Mouse (Mus musculus): ENCODE measurements at regions not wholly inside any gene's neighbourhood (a gene's known extent, or its start where the extent isn't known, plus 50 kb on each side); places are given as distances from the start of the nearest gene placed in this dataset.
"Not testable (repeated sequence)": the region's sequence is repeated elsewhere in the genome, so short reads cannot be mapped to it uniquely, and the experiment has no call there.

DNA sequence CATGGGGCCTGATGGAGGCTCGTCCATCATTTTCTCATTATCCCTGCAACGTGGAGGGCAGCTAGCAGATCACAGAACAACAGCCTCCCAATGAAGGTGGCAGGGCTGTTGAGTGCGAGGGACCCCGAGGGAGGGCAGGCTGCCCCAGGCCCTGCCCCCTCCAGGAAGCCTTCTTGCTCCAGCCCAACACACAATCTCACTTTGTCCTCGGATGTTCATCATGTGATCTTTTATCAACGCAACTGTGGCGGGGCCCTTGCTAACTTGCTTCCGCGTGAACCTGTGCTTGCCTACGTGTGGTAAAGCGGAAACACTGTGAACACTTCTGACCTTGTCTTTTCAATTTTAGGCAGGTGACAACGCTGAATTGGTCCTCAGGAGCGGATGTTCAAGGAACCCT, 147.6 kb upstream of the Rtl1 start:
- no peak for DNase-seq
- 66% methylated on average over 13 of the region's 13 CpGs for WGBS

DNA sequence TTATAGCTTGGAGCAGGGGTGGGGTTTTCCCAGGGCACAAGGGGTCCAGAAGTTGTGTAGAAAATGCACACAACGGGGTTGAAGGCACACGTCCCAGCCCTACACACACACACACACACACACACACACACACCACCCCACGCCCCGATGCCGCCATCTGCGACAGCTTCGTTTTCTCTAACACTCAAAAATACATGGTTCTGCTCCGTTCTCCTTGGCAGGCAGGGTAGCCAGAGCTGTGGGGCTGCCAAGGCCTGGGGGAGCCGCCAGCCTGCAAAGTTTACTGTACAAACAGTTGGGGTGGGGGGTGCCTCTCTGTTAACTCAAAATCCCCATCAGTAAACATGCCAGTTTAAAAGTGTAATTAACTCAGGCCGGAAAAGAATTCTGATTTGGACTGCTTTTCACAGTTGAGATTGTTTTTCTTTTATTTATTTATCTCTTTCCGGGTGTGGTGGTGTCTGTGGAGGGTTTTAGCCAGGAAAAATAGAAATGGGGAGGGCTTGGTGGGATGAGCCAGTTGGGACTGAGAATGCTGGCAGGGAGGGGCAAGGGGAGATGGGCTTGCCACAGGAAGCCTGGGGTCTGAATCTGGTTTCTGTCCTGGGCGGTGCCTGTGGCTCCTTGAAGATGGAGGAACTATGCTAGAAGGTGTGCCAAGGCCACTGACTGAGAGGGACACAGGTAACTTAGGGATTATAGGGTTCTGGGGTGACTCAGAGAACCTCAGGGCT, 148.4 kb upstream of the Rtl1 start:
- Histone ChIP-seq H3K4me3 (replicated peaks; ENCODE audit: extremely low read depth, low read depth, low read length) (no peak overlapping the region), H3K4me1 (ENCODE audit: control insufficient read depth, insufficient read depth, low read length) (no peaks in the 10 kb centered on the region)
- WGBS: 50% methylated on average over 12 of the region's 12 CpGs
- no peak for TF ChIP-seq POLR2A (IDR thresholded peaks at IDR 0.05; ENCODE audit: borderline replicate concordance, extremely low read depth, low read depth, low read length)
- no peak for TF ChIP-seq CTCF (IDR thresholded peaks at IDR 0.05; ENCODE audit: insufficient read depth, low read length)
- DNase-seq: no peak

More for the DNA sequence above, 147.6 kb upstream of the Rtl1 start:
- TF ChIP-seq POLR2A (IDR thresholded peaks at IDR 0.05; ENCODE audit: borderline replicate concordance, extremely low read depth, low read depth, low read length) (no peak), CTCF (IDR thresholded peaks at IDR 0.05; ENCODE audit: insufficient read depth, low read length) (no peak)
- Histone ChIP-seq H3K4me3 (replicated peaks; ENCODE audit: extremely low read depth, low read depth, low read length) (no peak overlapping the region), H3K4me1 (ENCODE audit: control insufficient read depth, insufficient read depth, low read length) (no peaks in the 10 kb centered on the region)

DNA sequence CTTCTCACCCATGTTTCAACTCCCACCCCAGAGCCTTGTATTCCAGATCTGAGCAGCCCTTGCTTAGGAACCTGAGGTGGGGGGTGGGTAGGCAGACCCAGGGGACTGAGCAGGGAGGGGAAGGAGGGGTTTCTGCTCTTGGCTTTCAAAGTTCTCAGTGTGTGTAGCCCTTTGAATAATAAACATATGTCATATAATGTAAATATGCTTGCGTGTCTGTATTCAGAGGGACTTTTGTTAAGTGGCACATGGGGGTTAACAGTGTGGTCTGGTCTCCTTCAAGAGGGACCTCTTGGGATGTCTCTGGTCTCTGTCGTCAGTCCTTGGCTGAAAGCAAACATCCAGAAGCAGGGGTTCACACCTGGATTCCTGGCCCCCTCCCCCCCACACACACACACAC, 149.1 kb upstream of the Rtl1 start:
- no peak overlapping the region for H3K4me3 ChIP-seq (replicated peaks; ENCODE audit: extremely low read depth, low read depth, low read length)
- no peak for DNase-seq
- no peak for TF ChIP-seq CTCF (IDR thresholded peaks at IDR 0.05; ENCODE audit: insufficient read depth, low read length)
- no peak for TF ChIP-seq POLR2A (IDR thresholded peaks at IDR 0.05; ENCODE audit: borderline replicate concordance, extremely low read depth, low read depth, low read length)
- 42% methylated on average over 2 of the region's 2 CpGs for WGBS
- no peaks in the 10 kb centered on the region for H3K4me1 ChIP-seq (ENCODE audit: control insufficient read depth, insufficient read depth, low read length)

DNA sequence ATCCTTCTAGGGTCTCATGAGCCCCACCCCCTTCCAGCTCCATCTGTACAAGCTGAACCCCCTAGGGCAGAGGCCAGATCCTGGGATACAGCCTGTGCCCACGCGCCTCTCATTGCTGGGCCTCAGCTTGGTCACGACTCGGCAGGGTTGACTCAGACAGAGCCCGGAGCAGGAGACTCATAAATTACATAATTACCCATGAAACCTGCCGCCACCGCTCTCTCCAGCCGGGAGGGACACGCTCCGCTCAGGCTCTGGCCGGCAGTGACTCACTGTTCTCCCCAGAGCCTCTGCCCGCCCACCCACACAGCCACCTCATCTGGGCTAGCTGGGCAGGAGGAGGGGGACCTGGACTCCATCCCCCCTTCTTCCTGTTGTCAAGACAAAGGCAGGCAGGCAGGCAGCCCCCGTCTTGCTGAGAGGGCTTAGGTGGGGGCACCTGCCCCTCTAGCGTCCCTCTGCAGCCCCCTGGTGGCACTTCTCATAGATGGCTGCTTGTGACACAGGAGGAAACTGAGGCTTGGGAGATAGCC, 149.6 kb upstream of the Rtl1 start:
- Histone ChIP-seq H3K4me1 (ENCODE audit: control insufficient read depth, insufficient read depth, low read length) (no peaks in the 10 kb centered on the region), H3K4me3 (replicated peaks; ENCODE audit: extremely low read depth, low read depth, low read length) (no peak overlapping the region)
- TF ChIP-seq CTCF (IDR thresholded peaks at IDR 0.05; ENCODE audit: insufficient read depth, low read length): no peak
- no peak for TF ChIP-seq POLR2A (IDR thresholded peaks at IDR 0.05; ENCODE audit: borderline replicate concordance, extremely low read depth, low read depth, low read length)
- peak; percentile 6 for DNase-seq
- WGBS: 7% methylated on average over 14 of the region's 14 CpGs

DNA sequence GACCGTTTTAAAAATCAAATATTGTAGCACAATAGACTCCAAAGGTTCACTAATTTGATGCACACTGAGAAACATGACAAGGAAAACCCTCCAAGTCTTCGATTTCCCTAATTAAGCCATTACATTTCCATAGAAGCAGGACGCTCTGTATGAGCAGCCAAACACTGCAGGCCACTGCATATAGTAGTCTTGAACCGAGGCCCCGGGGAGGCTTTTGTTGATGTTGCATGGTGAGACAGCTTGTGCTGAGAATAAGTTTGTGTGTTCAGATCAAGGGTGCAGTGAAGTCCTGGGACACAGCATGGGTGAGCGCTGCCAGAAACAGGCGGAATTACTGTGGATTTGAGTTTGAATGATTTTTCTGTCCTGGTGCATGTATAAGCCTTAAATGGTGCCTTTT, 154.9 kb upstream of the Rtl1 start:
- H3K4me3 ChIP-seq (replicated peaks; ENCODE audit: extremely low read depth, low read depth, low read length): no peak overlapping the region
- WGBS: 87% methylated on average over 7 of the region's 7 CpGs
- TF ChIP-seq CTCF (IDR thresholded peaks at IDR 0.05; ENCODE audit: insufficient read depth, low read length): no peak
- no peak for DNase-seq
- H3K4me1 ChIP-seq (ENCODE audit: control insufficient read depth, insufficient read depth, low read length): no peaks in the 10 kb centered on the region

DNA sequence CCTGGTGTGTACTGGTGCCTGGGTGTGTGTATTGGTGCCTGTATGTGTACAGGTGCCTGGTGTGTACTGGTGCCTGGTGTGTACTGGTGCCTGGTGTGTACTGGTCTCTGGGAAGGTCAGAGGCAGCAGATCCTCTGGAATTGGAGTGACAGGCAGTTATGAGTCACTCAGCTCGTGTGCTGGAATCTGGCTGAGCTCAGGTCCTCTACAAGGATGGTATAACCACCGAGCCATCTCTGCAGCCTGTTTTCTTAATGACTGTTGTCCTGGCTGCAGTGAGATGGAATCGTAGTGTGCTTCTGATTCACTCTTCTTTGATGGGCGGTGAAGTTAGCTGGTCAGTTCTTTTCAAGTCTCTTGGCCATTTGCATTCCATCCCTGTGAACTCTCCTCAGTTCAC, 164.2 kb upstream of the Rtl1 start:
- TF ChIP-seq POLR2A (IDR thresholded peaks at IDR 0.05; ENCODE audit: borderline replicate concordance, extremely low read depth, low read depth, low read length) (no peak), CTCF (IDR thresholded peaks at IDR 0.05; ENCODE audit: insufficient read depth, low read length) (no peak)

DNA sequence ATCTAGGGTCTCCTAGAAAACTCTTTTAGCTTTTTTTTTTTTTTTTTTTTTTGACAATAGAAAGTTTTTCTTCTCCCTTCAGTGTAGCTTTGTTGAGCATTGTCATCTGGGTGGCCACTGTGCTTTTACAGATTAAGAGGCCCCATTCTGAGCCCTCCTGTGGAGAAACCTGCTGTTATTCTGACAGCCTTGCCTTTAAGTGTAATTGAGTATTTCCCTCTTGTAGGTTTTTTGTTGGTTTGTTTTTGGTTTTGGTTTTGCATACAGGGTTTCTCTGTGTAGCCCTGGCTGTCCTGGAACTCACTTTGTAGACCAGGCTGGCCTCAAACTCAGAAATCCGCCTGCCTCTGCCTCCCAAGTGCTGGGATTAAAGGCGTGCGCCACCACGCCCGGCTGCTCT, 166.5 kb upstream of the Rtl1 start:
- H3K4me3 ChIP-seq (replicated peaks; ENCODE audit: extremely low read depth, low read depth, low read length); H3K4me1 ChIP-seq (ENCODE audit: control insufficient read depth, insufficient read depth, low read length); DNase-seq: not testable (repeated sequence)
- 89% methylated on average over 5 of the region's 5 CpGs for WGBS

More for the DNA sequence above, 164.2 kb upstream of the Rtl1 start:
- no peak for DNase-seq
- Histone ChIP-seq H3K4me1 (ENCODE audit: control insufficient read depth, insufficient read depth, low read length) (no peaks in the 10 kb centered on the region), H3K4me3 (replicated peaks; ENCODE audit: extremely low read depth, low read depth, low read length) (no peak overlapping the region)
- WGBS: 66% methylated on average over 4 of the region's 4 CpGs

DNA sequence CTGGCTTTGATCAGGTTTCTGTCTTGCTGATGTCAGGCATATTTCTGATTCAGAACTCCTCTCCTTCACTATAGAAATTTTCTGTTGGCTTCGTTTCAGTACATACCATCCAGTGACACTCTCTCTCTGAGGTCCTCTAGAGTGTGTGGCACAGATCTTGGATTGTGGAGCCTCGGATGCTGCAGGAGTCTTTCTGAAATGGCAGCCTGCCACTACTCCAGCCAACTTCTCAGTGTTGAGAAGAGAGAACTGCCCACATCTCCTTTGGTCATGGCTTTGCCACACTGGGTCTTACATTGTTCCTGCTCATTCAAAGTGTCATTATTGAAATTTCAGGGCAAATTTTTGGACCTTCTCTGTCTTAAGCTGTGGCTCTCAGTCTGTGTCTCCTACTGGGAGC, 172.4 kb upstream of the Rtl1 start:
- H3K4me1 ChIP-seq (ENCODE audit: control insufficient read depth, insufficient read depth, low read length): no peaks in the 10 kb centered on the region
- 54% methylated on average over 2 of the region's 2 CpGs for WGBS

DNA sequence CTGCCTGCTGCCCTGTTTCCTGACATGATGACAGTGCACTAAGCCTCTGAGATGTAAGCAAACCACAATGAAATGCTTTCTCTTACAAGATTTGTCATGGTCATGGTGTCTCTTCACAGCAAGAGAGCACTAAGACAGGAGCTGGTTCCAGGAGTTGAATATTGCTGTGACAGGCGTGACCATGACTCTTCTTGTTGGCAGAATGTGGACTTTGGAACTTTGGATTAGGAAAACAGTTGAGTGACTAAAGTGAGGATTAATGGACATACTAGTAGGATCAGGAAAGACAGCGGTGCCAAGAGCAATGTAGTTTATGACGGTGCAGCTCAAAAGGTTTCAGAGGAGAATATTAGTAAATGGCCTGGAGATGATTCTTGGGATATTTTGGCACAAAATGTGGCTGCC, 173.8 kb upstream of the Rtl1 start:
- no peak for TF ChIP-seq CTCF (IDR thresholded peaks at IDR 0.05; ENCODE audit: insufficient read depth, low read length)
- TF ChIP-seq POLR2A (IDR thresholded peaks at IDR 0.05; ENCODE audit: borderline replicate concordance, extremely low read depth, low read depth, low read length): no peak
- DNase-seq: no peak
- no peak overlapping the region for H3K4me3 ChIP-seq (replicated peaks; ENCODE audit: extremely low read depth, low read depth, low read length)
- H3K4me1 ChIP-seq (ENCODE audit: control insufficient read depth, insufficient read depth, low read length): no peaks in the 10 kb centered on the region
- WGBS: 74% methylated on average over 3 of the region's 3 CpGs

More for the DNA sequence above, 172.4 kb upstream of the Rtl1 start:
- DNase-seq: no peak
- no peak for TF ChIP-seq CTCF (IDR thresholded peaks at IDR 0.05; ENCODE audit: insufficient read depth, low read length)
- TF ChIP-seq POLR2A (IDR thresholded peaks at IDR 0.05; ENCODE audit: borderline replicate concordance, extremely low read depth, low read depth, low read length): no peak
- H3K4me3 ChIP-seq (replicated peaks; ENCODE audit: extremely low read depth, low read depth, low read length): no peak overlapping the region

DNA sequence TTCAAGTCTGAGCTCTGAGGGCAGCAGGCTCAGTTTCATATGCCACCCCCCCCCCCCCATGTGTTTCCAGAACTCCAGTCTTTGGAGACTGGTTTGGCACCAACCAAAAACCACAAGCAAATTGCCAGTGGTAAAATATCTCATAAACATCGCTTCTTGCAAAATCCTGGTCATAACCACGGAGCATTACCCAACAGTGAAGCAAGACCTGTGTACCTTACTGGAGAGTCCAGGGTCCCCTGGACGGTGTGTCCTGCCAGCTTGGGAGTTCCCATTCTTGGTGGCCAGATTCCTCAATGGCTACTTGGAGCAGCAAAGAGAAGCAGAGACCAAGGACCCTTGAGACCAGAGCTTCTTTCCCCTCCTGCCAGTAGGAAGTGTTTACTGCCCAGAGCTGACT, 198.7 kb upstream of the Rtl1 start:
- WGBS: 81% methylated on average over 3 of the region's 3 CpGs
- TF ChIP-seq POLR2A (IDR thresholded peaks at IDR 0.05; ENCODE audit: borderline replicate concordance, extremely low read depth, low read depth, low read length): no peak
- H3K4me3 ChIP-seq (replicated peaks; ENCODE audit: extremely low read depth, low read depth, low read length): no peak overlapping the region
- no peak for DNase-seq
- no peaks in the 10 kb centered on the region for H3K4me1 ChIP-seq (ENCODE audit: control insufficient read depth, insufficient read depth, low read length)

Data from lung, adult 2 months (tissue).